Mouse (Mus musculus): Measurements from ENCODE around the gene Fam57b.
A peak's percentile ranks its signal among the peaks of the same experiment; 100 is the strongest.

GRCm38 (mm10) chr7:126776598-126777057, 20.8 kb upstream of the Fam57b start, which contains the start of gene Ypel3:
- no peak for TF ChIP-seq CTCF (IDR thresholded peaks at IDR 0.05; ENCODE audit: insufficient read depth, low read length)
- TF ChIP-seq POLR2A (IDR thresholded peaks at IDR 0.05; ENCODE audit: borderline replicate concordance, extremely low read depth, low read depth, low read length) = peak; percentile 60; the same call in 1 of the 2 replicates
